Mouse (Mus musculus): ENCODE results near the gene Gm17571. TPM values are rescaled to one million over a fixed set of nuclear protein-coding genes. Genes with fewer than 3 reads are reported as not detected.

Gene Gm17571
- polyA plus RNA-seq, 1 experiment from 2014 or later = not detected

- H3K4me1 ChIP-seq (replicated peaks; ENCODE audit: control insufficient read depth, insufficient read depth, low read length) = peaks cover 16% of the 10 kb centered on the region
- H3K27me3 ChIP-seq (ENCODE audit: control insufficient read depth, insufficient read depth, low read depth, low read length) = no peaks in the 10 kb centered on the region
- no peaks in the 10 kb centered on the region for H3K9me3 ChIP-seq (ENCODE audit: control insufficient read depth, low read length)
- ATAC-seq (ENCODE audit: low read depth) = no peak
- no peak overlapping the region for H3K9ac ChIP-seq (ENCODE audit: low read length)
- no peak overlapping the region for H3K27ac ChIP-seq (ENCODE audit: low read length)
- H3K36me3 ChIP-seq (ENCODE audit: control insufficient read depth, insufficient read depth, low read length) = no peaks in the 10 kb centered on the region
- 93% methylated on average over 1 of the region's 1 CpGs for WGBS
- no peak overlapping the region for H3K4me3 ChIP-seq (ENCODE audit: low read length)
- no peak overlapping the region for H3K4me2 ChIP-seq (ENCODE audit: low read depth, low read length)
These were observed 14.4 kb upstream of the Gm17571 start for GRCm38 (mm10) chr9:13460926-13461325.

GRCm38 (mm10) chr9:13460012-13460411 is 13.5 kb upstream of the Gm17571 start:
- Histone ChIP-seq H3K27ac (ENCODE audit: low read length) (no peak overlapping the region), H3K4me1 (replicated peaks; ENCODE audit: control insufficient read depth, insufficient read depth, low read length) (peaks cover 18% of the 10 kb centered on the region), H3K36me3 (ENCODE audit: control insufficient read depth, insufficient read depth, low read length) (no peaks in the 10 kb centered on the region), H3K27me3 (ENCODE audit: control insufficient read depth, insufficient read depth, low read depth, low read length) (no peaks in the 10 kb centered on the region), H3K9ac (ENCODE audit: low read length) (no peak overlapping the region), H3K4me2 (ENCODE audit: low read depth, low read length) (no peak overlapping the region), H3K4me3 (ENCODE audit: low read length) (no peak overlapping the region), H3K9me3 (ENCODE audit: control insufficient read depth, low read length) (no peaks in the 10 kb centered on the region)
- 83% methylated on average over 3 of the region's 3 CpGs for WGBS
- no peak for ATAC-seq (ENCODE audit: low read depth)

- ATAC-seq (ENCODE audit: low read depth) = no peak
- peaks cover 24% of the 10 kb centered on the region for H3K4me1 ChIP-seq (replicated peaks; ENCODE audit: control insufficient read depth, insufficient read depth, low read length)
These were observed 12.8 kb upstream of the Gm17571 start for GRCm38 (mm10) chr9:13459371-13459770.

GRCm38 (mm10) chr9:13457774-13458173 is 11.2 kb upstream of the Gm17571 start:
- Histone ChIP-seq H3K27me3 (ENCODE audit: control insufficient read depth, insufficient read depth, low read depth, low read length) (no peaks in the 10 kb centered on the region), H3K9me3 (ENCODE audit: control insufficient read depth, low read length) (no peaks in the 10 kb centered on the region), H3K4me3 (ENCODE audit: low read length) (no peak overlapping the region), H3K9ac (ENCODE audit: low read length) (no peak overlapping the region), H3K4me2 (ENCODE audit: low read depth, low read length) (no peak overlapping the region), H3K27ac (ENCODE audit: low read length) (no peak overlapping the region), H3K36me3 (ENCODE audit: control insufficient read depth, insufficient read depth, low read length) (no peaks in the 10 kb centered on the region), H3K4me1 (replicated peaks; ENCODE audit: control insufficient read depth, insufficient read depth, low read length) (peaks cover 24% of the 10 kb centered on the region)
- WGBS = 83% methylated on average over 6 of the region's 6 CpGs
- no peak for ATAC-seq (ENCODE audit: low read depth)

More at GRCm38 (mm10) chr9:13459371-13459770, 12.8 kb upstream of the Gm17571 start:
- WGBS = 31% methylated on average over 1 of the region's 1 CpGs
- Histone ChIP-seq H3K36me3 (ENCODE audit: control insufficient read depth, insufficient read depth, low read length) (no peaks in the 10 kb centered on the region), H3K9ac (ENCODE audit: low read length) (no peak overlapping the region), H3K27me3 (ENCODE audit: control insufficient read depth, insufficient read depth, low read depth, low read length) (no peaks in the 10 kb centered on the region), H3K9me3 (ENCODE audit: control insufficient read depth, low read length) (no peaks in the 10 kb centered on the region), H3K27ac (ENCODE audit: low read length) (no peak overlapping the region), H3K4me2 (ENCODE audit: low read depth, low read length) (no peak overlapping the region), H3K4me3 (ENCODE audit: low read length) (no peak overlapping the region)

- Histone ChIP-seq H3K4me1 (replicated peaks; ENCODE audit: control insufficient read depth, insufficient read depth, low read length) (peaks cover 24% of the 10 kb centered on the region), H3K4me2 (ENCODE audit: low read depth, low read length) (no peak overlapping the region), H3K4me3 (ENCODE audit: low read length) (no peak overlapping the region), H3K27me3 (ENCODE audit: control insufficient read depth, insufficient read depth, low read depth, low read length) (no peaks in the 10 kb centered on the region), H3K36me3 (ENCODE audit: control insufficient read depth, insufficient read depth, low read length) (no peaks in the 10 kb centered on the region), H3K9ac (ENCODE audit: low read length) (no peak overlapping the region), H3K9me3 (ENCODE audit: control insufficient read depth, low read length) (no peaks in the 10 kb centered on the region), H3K27ac (ENCODE audit: low read length) (peak overlapping the region; percentile 51; the same call in 1 of the 2 replicates)
- peak; percentile 46; the same call in 1 of the 2 replicates for ATAC-seq (ENCODE audit: low read depth)
- 43% methylated on average over 1 of the region's 1 CpGs for WGBS
These were observed 8.7 kb upstream of the Gm17571 start for GRCm38 (mm10) chr9:13455231-13455630.

- Histone ChIP-seq H3K9me3 (ENCODE audit: control insufficient read depth, low read length) (no peaks in the 10 kb centered on the region), H3K4me3 (ENCODE audit: low read length) (no peak overlapping the region), H3K4me2 (ENCODE audit: low read depth, low read length) (peak overlapping the region; percentile 27; the same call in 1 of the 2 replicates), H3K4me1 (replicated peaks; ENCODE audit: control insufficient read depth, insufficient read depth, low read length) (peaks cover 24% of the 10 kb centered on the region), H3K36me3 (ENCODE audit: control insufficient read depth, insufficient read depth, low read length) (no peaks in the 10 kb centered on the region), H3K27me3 (ENCODE audit: control insufficient read depth, insufficient read depth, low read depth, low read length) (no peaks in the 10 kb centered on the region), H3K9ac (ENCODE audit: low read length) (0 out of 2 replicates have a peak overlapping the region, but pooled peaks have one; percentile 37), H3K27ac (ENCODE audit: low read length) (peak overlapping the region; percentile 51)
- WGBS = 18% methylated on average over 7 of the region's 7 CpGs
- ATAC-seq (ENCODE audit: low read depth) = peak; percentile 75
These were observed 8.1 kb upstream of the Gm17571 start for GRCm38 (mm10) chr9:13454651-13455123.

- Histone ChIP-seq H3K4me2 (ENCODE audit: low read depth, low read length) (no peak overlapping the region), H3K36me3 (ENCODE audit: control insufficient read depth, insufficient read depth, low read length) (no peaks in the 10 kb centered on the region), H3K27me3 (ENCODE audit: control insufficient read depth, insufficient read depth, low read depth, low read length) (no peaks in the 10 kb centered on the region), H3K9ac (ENCODE audit: low read length) (no peak overlapping the region), H3K9me3 (ENCODE audit: control insufficient read depth, low read length) (no peaks in the 10 kb centered on the region), H3K4me3 (ENCODE audit: low read length) (no peak overlapping the region), H3K27ac (ENCODE audit: low read length) (no peak overlapping the region; the same call in 1 of the 2 replicates), H3K4me1 (replicated peaks; ENCODE audit: control insufficient read depth, insufficient read depth, low read length) (peaks cover 13% of the 10 kb centered on the region)
- WGBS = 83% methylated on average over 3 of the region's 3 CpGs
- no peak for ATAC-seq (ENCODE audit: low read depth)
These were observed 2.2 kb upstream of the Gm17571 start for GRCm38 (mm10) chr9:13448716-13449115.

GRCm38 (mm10) chr9:13446236-13446635 is 317 bp downstream of the Gm17571 start:
- peaks cover 13% of the 10 kb centered on the region for H3K4me1 ChIP-seq (replicated peaks; ENCODE audit: control insufficient read depth, insufficient read depth, low read length)
- 0 out of 2 replicates have a peak, but pooled peaks have one; percentile 23 for ATAC-seq (ENCODE audit: low read depth)
- 65% methylated on average over 1 of the region's 1 CpGs for WGBS
- H3K36me3 ChIP-seq (ENCODE audit: control insufficient read depth, insufficient read depth, low read length) = no peaks in the 10 kb centered on the region
- H3K4me2 ChIP-seq (ENCODE audit: low read depth, low read length) = no peak overlapping the region
- no peak overlapping the region for H3K9ac ChIP-seq (ENCODE audit: low read length)
- no peaks in the 10 kb centered on the region for H3K9me3 ChIP-seq (ENCODE audit: control insufficient read depth, low read length)
- H3K4me3 ChIP-seq (ENCODE audit: low read length) = no peak overlapping the region
- H3K27ac ChIP-seq (ENCODE audit: low read length) = peak overlapping the region; percentile 25; the same call in 1 of the 2 replicates
- no peaks in the 10 kb centered on the region for H3K27me3 ChIP-seq (ENCODE audit: control insufficient read depth, insufficient read depth, low read depth, low read length)

GRCm38 (mm10) chr9:13443484-13444211 is 2.9 kb downstream of the Gm17571 start:
- Histone ChIP-seq H3K4me2 (ENCODE audit: low read depth, low read length) (no peak overlapping the region), H3K4me1 (replicated peaks; ENCODE audit: control insufficient read depth, insufficient read depth, low read length) (peaks cover 7% of the 10 kb centered on the region)
- peak; percentile 37; the same call in 1 of the 2 replicates for ATAC-seq (ENCODE audit: low read depth)

More at GRCm38 (mm10) chr9:13443484-13444211, 2.9 kb downstream of the Gm17571 start:
- no peaks in the 10 kb centered on the region for H3K36me3 ChIP-seq (ENCODE audit: control insufficient read depth, insufficient read depth, low read length)
- WGBS = 44% methylated on average over 1 of the region's 1 CpGs
- H3K4me3 ChIP-seq (ENCODE audit: low read length) = no peak overlapping the region
- H3K27me3 ChIP-seq (ENCODE audit: control insufficient read depth, insufficient read depth, low read depth, low read length) = no peaks in the 10 kb centered on the region
- no peaks in the 10 kb centered on the region for H3K9me3 ChIP-seq (ENCODE audit: control insufficient read depth, low read length)
- no peak overlapping the region for H3K27ac ChIP-seq (ENCODE audit: low read length)
- no peak overlapping the region for H3K9ac ChIP-seq (ENCODE audit: low read length)

Data from lung, embryonic 16.5 days (tissue).